Mouse (Mus musculus): ENCODE data around the gene Lhx5. TPM values are rescaled to one million over a fixed set of nuclear protein-coding genes. Genes with fewer than 3 reads are reported as not detected.
A peak's percentile ranks its signal among the peaks of the same experiment; 100 is the strongest.

Gene Lhx5
- polyA plus RNA-seq, 1 experiment = not detected

- Histone ChIP-seq H3K4me1 (ENCODE audit: control insufficient read depth, insufficient read depth, low read length) (no peaks in the 10 kb centered on the region), H3K27ac (ENCODE audit: insufficient read depth, low read depth, low read length) (no peak overlapping the region), H3K36me3 (ENCODE audit: control insufficient read depth, insufficient read depth, low read length) (no peaks in the 10 kb centered on the region), H3K27me3 (replicated peaks; ENCODE audit: control insufficient read depth, insufficient read depth, low read length) (no peaks in the 10 kb centered on the region), H3K4me3 (ENCODE audit: insufficient read depth, low read depth, low read length) (no peak overlapping the region)
- no peak for DNase-seq
- WGBS = 81% methylated on average over 19 of the region's 19 CpGs
- TF ChIP-seq CTCF (conservative IDR thresholded peaks at IDR 0.05; ENCODE audit: insufficient read depth, insufficient read length, low read depth, low read length) (no peak), POLR2A (IDR thresholded peaks at IDR 0.05; ENCODE audit: low read depth, low read length) (no peak)
These were observed 51.9 kb downstream of the Lhx5 start for GRCm38 (mm10) chr5:120483399-120483798.

GRCm38 (mm10) chr5:120487844-120488243 lies 56.3 kb downstream of the Lhx5 start:
- Histone ChIP-seq H3K27me3 (replicated peaks; ENCODE audit: control insufficient read depth, insufficient read depth, low read length) (no peaks in the 10 kb centered on the region), H3K4me3 (ENCODE audit: insufficient read depth, low read depth, low read length) (no peak overlapping the region), H3K4me1 (ENCODE audit: control insufficient read depth, insufficient read depth, low read length) (0 out of 2 replicates have a peak, but pooled peaks cover 2% of the 10 kb centered on the region), H3K36me3 (ENCODE audit: control insufficient read depth, insufficient read depth, low read length) (no peaks in the 10 kb centered on the region), H3K27ac (ENCODE audit: insufficient read depth, low read depth, low read length) (no peak overlapping the region)
- WGBS = 86% methylated on average over 8 of the region's 8 CpGs
- no peak for TF ChIP-seq CTCF (conservative IDR thresholded peaks at IDR 0.05; ENCODE audit: insufficient read depth, insufficient read length, low read depth, low read length)
- no peak for TF ChIP-seq POLR2A (IDR thresholded peaks at IDR 0.05; ENCODE audit: low read depth, low read length)
- no peak for DNase-seq

GRCm38 (mm10) chr5:120490679-120491192 lies 59.2 kb downstream of the Lhx5 start:
- H3K36me3 ChIP-seq (ENCODE audit: control insufficient read depth, insufficient read depth, low read length) = no peaks in the 10 kb centered on the region
- H3K4me1 ChIP-seq (ENCODE audit: control insufficient read depth, insufficient read depth, low read length) = 0 out of 2 replicates have a peak, but pooled peaks cover 5% of the 10 kb centered on the region
- 38% methylated on average over 8 of the region's 8 CpGs for WGBS
- no peak overlapping the region for H3K4me3 ChIP-seq (ENCODE audit: insufficient read depth, low read depth, low read length)
- H3K27ac ChIP-seq (ENCODE audit: insufficient read depth, low read depth, low read length) = peak overlapping the region; percentile 54
- TF ChIP-seq POLR2A (IDR thresholded peaks at IDR 0.05; ENCODE audit: low read depth, low read length) (no peak), CTCF (conservative IDR thresholded peaks at IDR 0.05; ENCODE audit: insufficient read depth, insufficient read length, low read depth, low read length) (no peak)
- peak; percentile 83 for DNase-seq
- H3K27me3 ChIP-seq (replicated peaks; ENCODE audit: control insufficient read depth, insufficient read depth, low read length) = no peaks in the 10 kb centered on the region

Other genes with a start within 250 kb of the Lhx5 start
- 9.9 and 10.0 TPM in 2 replicates for gene Sdsl, start 41.1 kb downstream of the Lhx5 start, polyA plus RNA-seq (2012; rRNA removed)
- not detected in 2 replicates for gene Sds, start 44.8 kb downstream of the Lhx5 start, polyA plus RNA-seq (2012; rRNA removed)
- 48.1 and 49.3 TPM in 2 replicates for gene Plbd2, start 71.9 kb downstream of the Lhx5 start, polyA plus RNA-seq (2012; rRNA removed)
- 23.0 and 25.8 TPM in 2 replicates for gene Slc8b1, start 79.5 kb downstream of the Lhx5 start, polyA plus RNA-seq (2012; rRNA removed)
- 200 and 216 TPM in 2 replicates for gene Tpcn1, start 157.0 kb downstream of the Lhx5 start, polyA plus RNA-seq (2012; rRNA removed)
- gene Iqcd, start 157.3 kb downstream of the Lhx5 start, polyA plus RNA-seq (2012; rRNA removed) = 2.1 and 2.5 TPM in 2 replicates
- gene Rita1, start 180.9 kb downstream of the Lhx5 start, polyA plus RNA-seq (2012; rRNA removed) = 25.2 and 32.1 TPM in 2 replicates
- 29.3 and 31.6 TPM in 2 replicates for gene Ddx54, start 181.0 kb downstream of the Lhx5 start, polyA plus RNA-seq (2012; rRNA removed)
- not detected in 2 replicates for gene Cfap73, start 202.5 kb downstream of the Lhx5 start, polyA plus RNA-seq (2012; rRNA removed)
- gene Rasal1, start 217.1 kb downstream of the Lhx5 start, polyA plus RNA-seq (2012; rRNA removed) = 2.3 and 3.4 TPM in 2 replicates